Mouse (Mus musculus) G1E (cell line): ENCODE results near the gene Akr7a5.

ENCODE experiments used
- CTCF ChIP-seq: IDR thresholded peaks from 2 replicates; pipeline ENCODE4 v1.5.1; 2012; ENCODE audit warnings: low read depth, low read length, inconsistent platforms, mixed read lengths
- TAL1 ChIP-seq: conservative IDR thresholded peaks from 2 replicates; pipeline ENCODE4 v1.6.1; 2012; ENCODE audit warnings: low read depth, low read length, inconsistent platforms, mixed read lengths

GRCm38 (mm10) chr4:139345416-139346019, 35.0 kb downstream of the Akr7a5 start:
- TF ChIP-seq CTCF = no peak
- TF ChIP-seq TAL1 = no peak
